In the genomic region with DNA sequence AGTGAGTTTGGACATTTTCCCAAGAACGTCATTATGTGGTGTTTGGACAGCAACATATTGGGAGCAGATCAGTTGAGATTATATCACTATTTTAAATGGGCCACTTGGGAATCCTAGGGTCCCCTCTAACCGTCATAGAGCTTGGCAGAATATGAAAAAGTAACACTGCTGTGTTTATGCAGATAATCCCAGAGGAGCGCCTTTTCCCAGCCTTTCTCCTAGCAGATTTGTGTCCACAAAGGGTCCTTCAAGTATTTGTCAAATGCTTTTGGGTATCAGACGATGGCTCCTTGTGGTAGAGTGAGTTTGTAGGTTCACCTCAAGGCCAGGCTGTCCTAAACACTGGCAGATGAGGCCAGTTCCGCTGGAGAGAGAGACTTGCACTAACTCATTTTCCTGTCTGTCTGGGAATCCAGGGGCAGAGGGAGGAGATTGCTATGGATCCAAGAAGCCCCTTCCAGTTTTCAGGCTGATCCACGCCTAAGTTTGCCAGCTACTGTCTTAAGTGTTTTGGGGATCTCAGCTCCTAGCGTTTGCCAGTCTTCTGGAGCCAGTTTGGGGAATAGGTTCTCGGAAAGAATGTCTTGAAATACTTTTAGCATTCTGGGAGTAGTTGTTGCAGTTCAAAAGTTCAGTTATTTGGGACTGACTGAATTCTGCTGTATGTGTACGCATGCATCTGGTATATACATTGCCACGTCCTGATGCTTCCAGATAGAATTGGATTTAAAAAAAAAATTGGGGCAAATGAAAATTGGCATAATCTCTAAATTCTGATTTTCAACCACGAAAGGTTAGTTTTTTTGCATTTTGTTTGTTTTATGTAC, we compare ENCODE assay signal across 14 mouse cellular contexts.
A peak's percentile ranks its signal among the peaks of the same experiment; 100 is the strongest.
DNase-seq lines count a peak whose midpoint lies in the region; ATAC-seq and TF ChIP-seq lines count a peak whose summit lies in the region.
"Had no signal": no experiment of that assay in that cellular context is flagged by ENCODE, and none has a peak within 500 bp of the region (broad histone marks: within the 10 kb centered on the region; RNA-seq: fewer than 3 reads in every experiment).

No protein-coding gene starts in this region.

- TF ChIP-seq EP300 in lung, postnatal 0 days (IDR thresholded peaks at IDR 0.05): peak; percentile 58; the same call in 1 of the 2 replicates

- H3K4me2 ChIP-seq in lung, postnatal 0 days (replicated peaks; ENCODE audit: low read depth, low read length): no peak overlapping the region
- H3K4me2 ChIP-seq in heart, embryonic 15.5 days: no peak overlapping the region
- no peak overlapping the region for H3K4me2 ChIP-seq in stomach, embryonic 15.5 days
- H3K4me2 ChIP-seq: midbrain, embryonic 12.5 days; neural tube, embryonic 13.5 days had no signal

- H3K27ac ChIP-seq in lung, postnatal 0 days (ENCODE audit: low read length): no peak overlapping the region
- H3K27ac ChIP-seq in heart, embryonic 15.5 days: peak overlapping the region; percentile 55
- H3K27ac ChIP-seq in stomach, embryonic 15.5 days: peak overlapping the region; percentile 61; the same call in 1 of the 2 replicates
- H3K27ac ChIP-seq: liver, embryonic 14.5 days; midbrain, embryonic 12.5 days; neural tube, embryonic 13.5 days had no signal

- 31% methylated on average over 11 of the region's 11 CpGs for WGBS in lung, postnatal 0 days
- WGBS in lung, adult 2 months: 47% methylated on average over 11 of the region's 11 CpGs
- WGBS in heart, embryonic 15.5 days: 54% methylated on average over 11 of the region's 11 CpGs
- WGBS in stomach, embryonic 15.5 days: 39% methylated on average over 11 of the region's 11 CpGs

- ATAC-seq in lung, postnatal 0 days: peak; percentile 70
- no peak for ATAC-seq in heart, embryonic 15.5 days (replicated peaks; ENCODE audit: insufficient number of reproducible peaks, insufficient read depth, low FRiP score, low read depth)
- no peak for ATAC-seq in stomach, embryonic 15.5 days (ENCODE audit: insufficient read depth, low FRiP score, low read depth)
- ATAC-seq: CD4-positive, CD25-positive, alpha-beta regulatory T cell, adult 4 months; Patski had no signal

- H3K9me3 ChIP-seq in lung, postnatal 0 days (ENCODE audit: low read length): no peaks in the 10 kb centered on the region
- no peaks in the 10 kb centered on the region for H3K9me3 ChIP-seq in heart, embryonic 15.5 days (replicated peaks)
- no peaks in the 10 kb centered on the region for H3K9me3 ChIP-seq in stomach, embryonic 15.5 days
- H3K9me3 ChIP-seq: midbrain, embryonic 12.5 days; neural tube, embryonic 13.5 days had no signal

- no peaks in the 10 kb centered on the region for H3K27me3 ChIP-seq in lung, postnatal 0 days (replicated peaks; ENCODE audit: insufficient read depth, low read length)
- H3K27me3 ChIP-seq in heart, embryonic 15.5 days: no peaks in the 10 kb centered on the region
- no peaks in the 10 kb centered on the region for H3K27me3 ChIP-seq in stomach, embryonic 15.5 days (replicated peaks)
- H3K27me3 ChIP-seq: midbrain, embryonic 12.5 days; neural tube, embryonic 13.5 days; Patski had no signal

- TF ChIP-seq CTCF in lung, postnatal 0 days (IDR thresholded peaks at IDR 0.05): no peak
- TF ChIP-seq CTCF in lung, adult 2 months (IDR thresholded peaks at IDR 0.05; ENCODE audit: insufficient read depth, low read length): no peak

- H3K4me1 ChIP-seq in lung, postnatal 0 days (ENCODE audit: insufficient read depth, low read depth, low read length): 0 out of 2 replicates have a peak, but pooled peaks cover 2% of the 10 kb centered on the region
- no peaks in the 10 kb centered on the region; the same call in 1 of the 2 replicates for H3K4me1 ChIP-seq in lung, adult 2 months (ENCODE audit: control insufficient read depth, insufficient read depth, low read length)
- H3K4me1 ChIP-seq in heart, embryonic 15.5 days (replicated peaks): peaks cover 40% of the 10 kb centered on the region
- peaks cover 11% of the 10 kb centered on the region for H3K4me1 ChIP-seq in stomach, embryonic 15.5 days
- H3K4me1 ChIP-seq: midbrain, embryonic 12.5 days had no signal

- no peak overlapping the region for H3K9ac ChIP-seq in lung, postnatal 0 days (replicated peaks; ENCODE audit: low read depth)
- H3K9ac ChIP-seq in heart, embryonic 15.5 days: no peak overlapping the region
- H3K9ac ChIP-seq in stomach, embryonic 15.5 days: no peak overlapping the region
- H3K9ac ChIP-seq: liver, embryonic 14.5 days; midbrain, embryonic 12.5 days; neural tube, embryonic 13.5 days had no signal

- DNase-seq in heart, adult 8-10 months (ENCODE audit: low spot score): peak; percentile 30
- DNase-seq in heart, postnatal 4 days: no peak
- DNase-seq in lung, postnatal 0 days (ENCODE audit: low spot score): peak; percentile 54
- no peak for DNase-seq in lung, adult 2 months
- DNase-seq in Muller cell, postnatal 12 days (ENCODE audit: inconsistent ontology term): no peak
- DNase-seq in ovary, postnatal 36 days (ENCODE audit: low spot score): no peak
- DNase-seq: cerebellum, postnatal 14 days had no signal

- H3K4me3 ChIP-seq in lung, postnatal 0 days (ENCODE audit: low read depth, low read length): no peak overlapping the region
- no peak overlapping the region for H3K4me3 ChIP-seq in lung, adult 2 months (replicated peaks; ENCODE audit: extremely low read depth, low read depth, low read length)
- no peak overlapping the region for H3K4me3 ChIP-seq in heart, embryonic 15.5 days
- H3K4me3 ChIP-seq in stomach, embryonic 15.5 days (replicated peaks): no peak overlapping the region
- H3K4me3 ChIP-seq: midbrain, embryonic 12.5 days; neural tube, embryonic 13.5 days had no signal

- no peak for TF ChIP-seq POLR2A in lung, adult 2 months (IDR thresholded peaks at IDR 0.05; ENCODE audit: borderline replicate concordance, extremely low read depth, low read depth, low read length)

- no peaks in the 10 kb centered on the region for H3K36me3 ChIP-seq in lung, postnatal 0 days (ENCODE audit: insufficient read depth, low read length)
- H3K36me3 ChIP-seq in heart, embryonic 15.5 days: no peaks in the 10 kb centered on the region
- no peaks in the 10 kb centered on the region for H3K36me3 ChIP-seq in stomach, embryonic 15.5 days
- H3K36me3 ChIP-seq: midbrain, embryonic 12.5 days; neural tube, embryonic 13.5 days had no signal

Comparison
In these comparisons a context has a peak if more than half of its experiments do, and no peak if none do; other contexts are left out.
1. DNase-seq: peak in heart, adult 8-10 months (single experiment) and lung, postnatal 0 days (single experiment); none in heart, postnatal 4 days (single experiment), lung, adult 2 months (single experiment), Muller cell, postnatal 12 days (single experiment) and ovary, postnatal 36 days (single experiment).